Mouse (Mus musculus): Measurements from ENCODE around the gene Tmem115. TPM values are rescaled to one million over a fixed set of nuclear protein-coding genes. Genes with fewer than 3 reads are reported as not detected.

Tmem115 gene
- polyA plus RNA-seq, 1 experiment from 2014 or later, result 44.8 TPM

DNA sequence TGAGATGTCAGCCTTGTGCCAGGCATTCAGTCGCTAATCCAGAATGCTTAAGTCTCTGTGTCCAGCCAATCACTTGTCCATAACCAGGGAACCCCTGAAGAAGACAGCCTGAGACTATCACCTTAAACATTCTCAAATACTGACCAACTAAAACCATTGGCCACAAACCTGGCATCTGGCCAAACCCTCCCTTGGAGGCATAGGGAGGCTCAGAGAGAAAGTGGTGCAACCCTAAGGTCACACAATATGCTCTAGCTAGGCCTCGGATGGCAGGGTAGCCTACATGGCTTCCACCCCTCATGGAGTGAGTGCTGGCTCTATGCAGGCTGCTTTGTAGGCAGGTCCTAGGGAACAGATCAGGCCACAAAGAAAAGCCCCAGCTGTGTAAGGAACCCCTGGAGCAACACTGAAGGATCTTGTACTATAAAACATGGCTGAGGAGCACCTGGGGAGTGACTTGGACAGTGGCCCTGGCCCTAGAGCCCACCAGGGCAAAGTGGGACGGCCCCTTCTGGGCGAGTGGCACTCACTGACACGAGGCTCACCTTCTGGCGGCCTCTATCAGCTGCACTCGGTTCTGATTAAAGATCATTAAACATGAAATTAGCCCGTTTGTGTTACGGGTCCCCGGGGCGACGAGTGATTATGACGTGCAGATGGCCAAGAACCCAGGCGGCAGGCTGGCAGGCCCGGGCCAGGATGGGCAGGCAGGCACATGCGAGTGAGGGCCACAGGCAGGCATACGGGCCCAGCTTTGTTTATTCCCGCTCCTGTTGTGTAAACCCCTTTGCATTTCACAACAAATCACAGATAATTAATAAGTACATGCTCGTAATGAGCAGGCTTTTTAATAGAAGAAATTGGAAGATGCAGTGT, 28.8 kb upstream of the Tmem115 start:
- WGBS, result 84% methylated on average over 19 of the region's 19 CpGs
- H3K4me1 ChIP-seq (replicated peaks), result peaks cover 29% of the 10 kb centered on the region
- no peak overlapping the region; the same call in 1 of the 2 replicates for H3K27ac ChIP-seq

DNA sequence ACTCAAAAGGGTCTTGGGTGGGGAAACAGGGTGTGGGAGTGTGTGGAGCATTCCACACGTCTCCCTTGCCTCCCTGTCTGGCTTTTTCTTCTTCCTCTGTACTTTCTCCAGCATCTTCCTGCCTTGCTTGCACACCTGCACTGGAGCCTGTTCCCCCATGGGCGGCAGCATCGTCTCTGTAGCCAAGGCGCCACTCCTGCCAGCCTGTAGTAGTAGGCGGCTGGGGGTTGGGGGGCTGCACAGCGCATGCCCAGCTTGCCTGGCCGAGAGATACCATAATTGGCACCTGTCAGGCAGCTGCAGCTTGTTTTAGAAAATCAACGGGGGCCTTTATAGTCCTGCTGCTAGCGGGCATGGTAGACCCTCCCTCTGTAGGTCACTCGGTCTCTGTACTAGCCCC, 25.5 kb upstream of the Tmem115 start:
- peak overlapping the region; percentile 40 for H3K27ac ChIP-seq
- no peak for DNase-seq (ENCODE audit: low spot score)
- no peaks in the 10 kb centered on the region for H3K9me3 ChIP-seq
- WGBS, result 59% methylated on average over 10 of the region's 10 CpGs
- H3K27me3 ChIP-seq (ENCODE audit: insufficient read depth, poor library complexity, severe bottlenecking), result peaks cover 6% of the 10 kb centered on the region
- no peaks in the 10 kb centered on the region for H3K36me3 ChIP-seq
- H3K4me3 ChIP-seq, result no peak overlapping the region
- peaks cover 59% of the 10 kb centered on the region for H3K4me1 ChIP-seq (replicated peaks)

More for the DNA sequence above, 28.8 kb upstream of the Tmem115 start:
- DNase-seq (ENCODE audit: low spot score), result no peak
- peaks cover 6% of the 10 kb centered on the region for H3K27me3 ChIP-seq (ENCODE audit: insufficient read depth, poor library complexity, severe bottlenecking)
- H3K9me3 ChIP-seq, result no peaks in the 10 kb centered on the region
- no peaks in the 10 kb centered on the region for H3K36me3 ChIP-seq
- H3K4me3 ChIP-seq, result no peak overlapping the region

GRCm38 (mm10) chr9:107510384-107511100, 23.2 kb upstream of the Tmem115 start:
- 91% methylated on average over 14 of the region's 14 CpGs for WGBS
- DNase-seq (ENCODE audit: low spot score), result no peak
- H3K27ac ChIP-seq, result peak overlapping the region; percentile 72

DNA sequence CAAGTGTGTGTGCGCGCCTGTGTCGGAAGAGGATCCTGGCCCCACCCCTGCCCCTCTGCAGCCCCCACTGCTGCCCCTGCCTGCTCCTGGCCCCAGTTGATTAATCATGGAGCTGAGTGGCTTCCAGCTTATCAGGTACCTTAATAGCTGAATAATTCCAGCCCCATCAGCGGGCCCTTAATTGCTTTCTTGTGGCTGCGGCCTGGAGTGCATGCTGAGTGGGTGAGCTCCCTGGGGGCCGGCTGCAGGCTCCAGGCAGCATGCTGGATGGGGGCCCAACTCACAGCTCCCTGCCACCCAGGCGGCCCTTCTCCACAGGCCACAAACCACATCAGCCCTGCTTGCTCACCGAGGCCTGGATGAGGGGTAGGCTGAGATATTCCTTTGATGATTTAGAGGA, 22.3 kb upstream of the Tmem115 start:
- Histone ChIP-seq H3K9me3 (no peaks in the 10 kb centered on the region), H3K36me3 (no peaks in the 10 kb centered on the region), H3K4me3 (no peak overlapping the region), H3K27me3 (ENCODE audit: insufficient read depth, poor library complexity, severe bottlenecking) (peaks cover 6% of the 10 kb centered on the region), H3K4me1 (replicated peaks) (peaks cover 71% of the 10 kb centered on the region), H3K27ac (peak overlapping the region; percentile 72)
- 67% methylated on average over 8 of the region's 8 CpGs for WGBS
- DNase-seq (ENCODE audit: low spot score), result no peak

More at GRCm38 (mm10) chr9:107510384-107511100, 23.2 kb upstream of the Tmem115 start:
- Histone ChIP-seq H3K4me1 (replicated peaks) (peaks cover 71% of the 10 kb centered on the region), H3K27me3 (ENCODE audit: insufficient read depth, poor library complexity, severe bottlenecking) (peaks cover 6% of the 10 kb centered on the region), H3K4me3 (no peak overlapping the region), H3K9me3 (no peaks in the 10 kb centered on the region), H3K36me3 (no peaks in the 10 kb centered on the region)

- H3K4me3 ChIP-seq, result no peak overlapping the region
- WGBS, result 68% methylated on average over 16 of the region's 16 CpGs
- H3K27ac ChIP-seq, result peak overlapping the region; percentile 72
- no peaks in the 10 kb centered on the region for H3K9me3 ChIP-seq
- H3K36me3 ChIP-seq, result no peaks in the 10 kb centered on the region
- peaks cover 3% of the 10 kb centered on the region for H3K27me3 ChIP-seq (ENCODE audit: insufficient read depth, poor library complexity, severe bottlenecking)
- peaks cover 65% of the 10 kb centered on the region for H3K4me1 ChIP-seq (replicated peaks)
- DNase-seq (ENCODE audit: low spot score), result no peak
These were observed 21.4 kb upstream of the Tmem115 start for GRCm38 (mm10) chr9:107512326-107512725.

- Histone ChIP-seq H3K36me3 (no peaks in the 10 kb centered on the region), H3K27me3 (ENCODE audit: insufficient read depth, poor library complexity, severe bottlenecking) (peaks cover 8% of the 10 kb centered on the region), H3K4me3 (no peak overlapping the region), H3K4me1 (replicated peaks) (peaks cover 53% of the 10 kb centered on the region), H3K27ac (peak overlapping the region; percentile 30; the same call in 1 of the 2 replicates), H3K9me3 (no peaks in the 10 kb centered on the region)
- 24% methylated on average over 14 of the region's 14 CpGs for WGBS
- DNase-seq (ENCODE audit: low spot score), result peak; percentile 87
These were observed 19.3 kb upstream of the Tmem115 start for GRCm38 (mm10) chr9:107514303-107514955.

GRCm38 (mm10) chr9:107520331-107520730, 13.4 kb upstream of the Tmem115 start:
- 57% methylated on average over 6 of the region's 6 CpGs for WGBS
- H3K27ac ChIP-seq, result peak overlapping the region; percentile 50

GRCm38 (mm10) chr9:107521190-107521589, 12.6 kb upstream of the Tmem115 start:
- no peaks in the 10 kb centered on the region for H3K36me3 ChIP-seq
- WGBS, result 76% methylated on average over 5 of the region's 5 CpGs
- no peak for DNase-seq (ENCODE audit: low spot score)
- H3K27me3 ChIP-seq (ENCODE audit: insufficient read depth, poor library complexity, severe bottlenecking), result peaks cover 50% of the 10 kb centered on the region
- H3K9me3 ChIP-seq, result no peaks in the 10 kb centered on the region
- no peak overlapping the region for H3K4me3 ChIP-seq
- H3K4me1 ChIP-seq (replicated peaks), result peaks cover 35% of the 10 kb centered on the region
- no peak overlapping the region; the same call in 1 of the 2 replicates for H3K27ac ChIP-seq

More at GRCm38 (mm10) chr9:107520331-107520730, 13.4 kb upstream of the Tmem115 start:
- no peak overlapping the region for H3K4me3 ChIP-seq
- no peak for DNase-seq (ENCODE audit: low spot score)
- no peaks in the 10 kb centered on the region for H3K9me3 ChIP-seq
- no peaks in the 10 kb centered on the region for H3K36me3 ChIP-seq
- peaks cover 33% of the 10 kb centered on the region for H3K4me1 ChIP-seq (replicated peaks)
- H3K27me3 ChIP-seq (ENCODE audit: insufficient read depth, poor library complexity, severe bottlenecking), result peaks cover 42% of the 10 kb centered on the region

GRCm38 (mm10) chr9:107521711-107522399, 11.9 kb upstream of the Tmem115 start:
- Histone ChIP-seq H3K4me3 (peak overlapping the region; percentile 32), H3K27me3 (ENCODE audit: insufficient read depth, poor library complexity, severe bottlenecking) (peaks cover 57% of the 10 kb centered on the region), H3K4me1 (replicated peaks) (peaks cover 42% of the 10 kb centered on the region), H3K27ac (peak overlapping the region; percentile 76), H3K36me3 (no peaks in the 10 kb centered on the region), H3K9me3 (no peaks in the 10 kb centered on the region)
- 27% methylated on average over 25 of the region's 25 CpGs for WGBS
- peak; percentile 39 for DNase-seq (ENCODE audit: low spot score)

DNA sequence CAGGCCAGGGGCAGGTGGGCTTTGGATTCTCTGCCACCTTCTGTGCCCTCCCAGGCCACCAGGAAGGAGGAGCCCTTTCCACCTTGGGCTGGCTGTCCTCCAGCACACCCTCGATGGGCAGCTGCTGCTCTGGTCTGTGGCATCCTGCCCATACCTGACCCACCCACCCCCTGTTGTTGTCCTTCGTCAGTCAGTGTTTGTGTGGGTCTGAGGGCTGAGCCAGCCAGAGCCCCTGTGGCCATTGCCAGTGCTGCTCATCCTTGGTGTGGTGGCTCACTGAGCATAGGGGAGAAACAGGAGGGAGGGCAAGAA, 11.4 kb upstream of the Tmem115 start:
- peaks cover 62% of the 10 kb centered on the region for H3K27me3 ChIP-seq (ENCODE audit: insufficient read depth, poor library complexity, severe bottlenecking)
- peaks cover 47% of the 10 kb centered on the region for H3K4me1 ChIP-seq (replicated peaks)
- peak overlapping the region; percentile 32 for H3K4me3 ChIP-seq
- H3K9me3 ChIP-seq, result no peaks in the 10 kb centered on the region
- H3K27ac ChIP-seq, result peak overlapping the region; percentile 76
- H3K36me3 ChIP-seq, result no peaks in the 10 kb centered on the region
- WGBS, result 44% methylated on average over 2 of the region's 2 CpGs
- DNase-seq (ENCODE audit: low spot score), result no peak

DNA sequence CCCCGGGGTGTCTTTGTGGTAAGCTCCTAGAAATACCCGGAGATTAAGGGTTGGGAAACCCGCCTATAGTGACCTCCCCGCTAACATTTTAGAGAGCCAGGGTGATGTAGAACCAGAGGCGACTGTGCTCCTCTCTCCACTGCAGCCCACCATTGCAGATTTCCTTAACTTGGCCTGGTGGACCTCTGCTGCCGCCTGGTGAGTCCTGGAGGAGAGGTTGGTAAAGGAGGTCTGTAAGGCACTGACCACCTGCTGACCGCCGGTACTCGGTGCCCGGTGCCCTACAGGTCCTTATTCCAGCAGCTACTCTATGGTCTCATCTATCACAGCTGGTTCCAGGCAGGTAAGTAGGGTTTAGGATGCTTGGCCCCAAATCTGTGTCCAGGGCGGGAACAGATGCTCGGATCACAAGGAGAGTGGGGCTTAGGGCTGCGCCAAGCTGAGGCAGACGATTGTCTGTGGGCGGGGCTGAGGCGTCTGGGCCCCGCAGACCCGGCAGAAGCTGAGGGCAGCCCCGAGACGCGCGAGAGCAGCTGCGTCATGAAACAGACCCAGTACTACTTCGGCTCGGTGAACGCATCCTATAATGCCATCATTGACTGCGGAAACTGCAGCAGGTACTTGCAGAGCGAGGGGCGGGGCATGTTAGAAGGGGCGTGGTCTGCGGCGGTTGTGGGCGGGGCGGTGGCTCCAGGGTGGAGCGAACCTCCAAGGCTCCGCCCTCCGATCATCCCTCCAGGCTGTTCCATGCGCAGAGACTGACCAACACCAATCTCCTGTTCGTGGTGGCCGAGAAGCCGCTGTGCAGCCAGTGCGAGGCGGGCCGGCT, 7.3 kb upstream of the Tmem115 start:
- peaks cover 82% of the 10 kb centered on the region for H3K27me3 ChIP-seq (ENCODE audit: insufficient read depth, poor library complexity, severe bottlenecking)
- H3K4me3 ChIP-seq, result peak overlapping the region; percentile 47
- no peaks in the 10 kb centered on the region for H3K36me3 ChIP-seq
- H3K9me3 ChIP-seq, result no peaks in the 10 kb centered on the region
- H3K4me1 ChIP-seq (replicated peaks), result peaks cover 30% of the 10 kb centered on the region
- peak; percentile 88 for DNase-seq (ENCODE audit: low spot score)
- 4% methylated on average over 44 of the region's 44 CpGs for WGBS
- H3K27ac ChIP-seq, result peak overlapping the region; percentile 74

Measured in hindbrain, embryonic 10.5 days (tissue).